Mouse (Mus musculus): ENCODE measurements around the gene Aven.

DNA sequence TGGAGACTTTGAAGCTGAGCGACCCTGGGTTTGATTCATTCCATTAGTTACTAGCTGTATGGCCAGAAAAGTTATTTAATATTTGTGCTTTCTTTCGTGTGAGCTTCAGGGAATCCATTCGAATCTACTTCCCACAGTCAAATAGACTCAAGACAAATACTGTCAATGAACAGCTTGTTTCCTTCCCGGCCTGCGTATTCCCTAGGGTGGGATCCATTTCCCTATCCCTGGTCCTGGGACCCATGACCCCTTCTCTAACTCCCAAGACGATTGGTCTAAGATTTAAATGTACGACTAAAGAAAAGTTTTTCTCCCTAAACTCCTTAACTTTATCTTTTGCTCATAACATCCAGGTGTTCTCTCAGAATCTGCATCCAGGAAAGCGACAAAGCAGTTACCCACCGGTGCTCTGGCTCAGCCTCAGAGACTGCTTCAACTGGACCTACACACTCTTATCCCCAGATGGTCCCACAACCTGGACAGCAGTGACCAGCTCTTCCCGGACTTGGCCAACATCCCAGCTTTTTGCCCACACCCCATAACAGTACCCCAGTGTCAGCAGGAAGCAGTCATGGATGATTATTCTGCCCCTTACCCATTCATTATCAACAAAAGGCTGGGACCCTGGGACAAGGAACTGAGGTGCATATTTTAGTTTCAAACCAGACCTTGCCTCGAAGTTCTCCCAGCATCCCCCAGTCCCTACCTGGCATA is 2.1 kb upstream of the Aven start:
- TF ChIP-seq CTCF (IDR thresholded peaks at IDR 0.05; ENCODE audit: insufficient read depth, low read depth, low read length) (no peak), POLR2A (IDR thresholded peaks at IDR 0.05; ENCODE audit: insufficient read depth, low read depth, low read length) (no peak)

Data from olfactory bulb, adult 2 months (tissue).